Mouse (Mus musculus) thymus, adult 2 months (tissue): ENCODE measurements around the gene Tfap2a.

Experiments used
- CTCF ChIP-seq: fragments of 200-500 bp; IDR thresholded peaks from 2 replicates; pipeline ENCODE4 v1.5.1; 2012; ENCODE audit warnings: mild to moderate bottlenecking, control low read depth, low read length, moderate library complexity, borderline replicate concordance; ENCODE audit not compliant: control insufficient read depth, poor library complexity, insufficient read depth; ENCODE audit errors: extremely low read depth
- POLR2A ChIP-seq: fragments of 200-500 bp; IDR thresholded peaks from 2 replicates; pipeline ENCODE4 v1.6.1; 2012; ENCODE audit warnings: mild to moderate bottlenecking, low read length, control low read depth, moderate library complexity; ENCODE audit not compliant: control insufficient read depth, poor library complexity, insufficient read depth; ENCODE audit errors: extremely low read depth

- TF ChIP-seq CTCF (no peak), POLR2A (no peak)
Observed at GRCm38 (mm10) chr13:40744111-40744805, 6.1 kb upstream of the Tfap2a start.
